Mouse (Mus musculus) c-Kit-positive CD71-positive TER-119-positive erythroid progenitor cells, embryonic 14.5 days (primary cell): ENCODE data around the gene Fstl1.

Experiments
- DNase-seq: peaks from one replicate; pipeline ENCODE4 v3.0.0-alpha.2; 2013; ENCODE audit warnings: low spot score

The Fstl1 gene

DNA sequence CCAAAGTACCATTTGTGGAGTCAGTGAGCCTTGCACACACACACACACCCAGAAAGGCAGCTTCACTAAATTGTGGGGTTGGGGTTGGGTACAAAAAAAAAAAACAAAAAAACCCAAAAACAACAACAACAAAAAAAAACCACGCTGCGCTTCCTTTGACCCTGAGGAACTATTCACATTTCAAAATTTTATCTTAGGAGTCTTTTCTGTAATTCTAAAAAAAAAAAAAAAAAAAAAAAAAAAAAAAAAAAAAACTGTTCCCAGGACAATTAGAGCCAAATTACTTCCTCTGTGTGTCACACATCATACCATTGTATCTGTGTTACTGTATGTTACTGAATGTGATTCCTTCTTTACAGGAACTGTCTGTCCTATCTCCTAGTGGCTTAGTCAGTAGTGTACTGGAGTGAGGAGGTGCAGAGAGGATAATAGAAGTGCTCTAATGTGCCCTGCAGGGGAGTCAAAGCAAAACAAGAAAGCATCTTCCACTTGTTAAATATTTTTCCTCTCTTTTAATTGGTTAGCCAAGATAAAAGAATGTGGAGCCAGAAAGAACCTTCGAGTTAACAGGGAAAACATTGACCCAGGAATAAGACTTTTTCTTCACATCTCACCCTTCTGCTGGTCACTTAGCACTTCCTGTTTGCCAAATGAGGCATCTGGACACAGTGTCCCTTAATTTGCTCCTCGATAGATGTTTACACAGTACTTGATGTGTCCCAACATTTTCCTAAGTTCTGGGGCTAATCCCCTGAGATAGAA, 93.0 kb downstream of the Fstl1 start:
- DNase-seq: no peak

DNA sequence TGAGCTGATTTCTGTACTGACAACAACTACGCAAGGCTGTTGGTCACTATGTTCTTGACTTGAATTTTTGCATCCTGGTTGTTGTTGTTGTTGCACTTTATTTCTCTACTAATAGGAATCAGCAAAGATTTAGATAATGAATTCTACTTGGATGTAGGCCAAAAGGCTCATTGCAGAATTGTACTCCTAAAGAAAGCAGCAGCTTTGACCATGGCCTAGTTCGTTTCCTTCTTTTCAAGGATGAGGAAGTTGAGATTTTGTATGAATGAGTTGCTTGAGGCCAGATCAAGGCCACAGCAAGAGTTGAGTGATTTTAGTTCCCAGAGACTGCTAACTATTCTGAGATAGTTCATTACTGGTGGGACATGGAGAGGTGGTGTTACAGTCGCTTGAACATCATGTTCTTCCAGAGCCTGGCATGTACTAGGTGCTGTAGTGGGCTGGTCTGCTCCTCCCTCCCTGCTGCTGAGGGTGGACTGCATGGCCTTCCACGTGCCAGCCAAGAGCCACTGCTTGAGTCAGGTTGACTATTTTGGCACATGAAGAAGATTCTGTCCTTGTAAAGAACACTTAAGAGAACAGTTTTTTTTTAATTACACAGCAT, 94.5 kb downstream of the Fstl1 start:
- no peak for DNase-seq

DNA sequence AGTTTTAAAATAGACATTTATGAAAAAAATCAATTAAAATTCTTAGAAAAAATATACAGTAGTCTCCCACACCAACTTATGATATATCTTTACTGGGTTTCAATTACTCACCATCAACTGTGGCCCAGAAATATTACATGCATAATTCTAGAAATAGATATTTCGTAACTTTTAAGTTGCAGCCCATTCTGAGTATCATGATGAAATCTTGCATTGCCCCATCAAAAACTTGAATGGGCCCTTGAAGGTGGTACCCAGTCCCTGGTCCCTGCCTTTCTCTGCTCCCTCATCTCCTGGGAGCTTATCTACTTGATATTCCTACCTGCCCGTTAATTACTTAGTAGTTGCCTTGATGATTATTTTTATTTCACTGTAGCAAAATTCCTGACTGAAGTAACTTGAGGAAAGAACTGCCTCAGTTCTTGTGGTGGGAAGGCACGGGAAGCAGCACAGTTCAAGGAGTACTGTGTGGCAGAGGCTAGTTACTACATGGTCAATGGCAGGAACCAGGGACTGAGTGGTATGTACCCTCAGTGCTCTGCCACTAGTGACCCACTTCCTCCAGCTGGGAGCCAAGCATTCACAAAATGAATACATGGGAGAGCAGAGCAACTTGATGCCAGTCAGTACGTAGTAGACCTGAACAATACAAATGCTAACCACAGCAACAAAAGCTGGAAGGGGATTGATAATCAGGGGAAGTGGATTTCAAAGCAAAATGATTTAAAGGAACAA, 98.0 kb downstream of the Fstl1 start:
- no peak for DNase-seq

DNA sequence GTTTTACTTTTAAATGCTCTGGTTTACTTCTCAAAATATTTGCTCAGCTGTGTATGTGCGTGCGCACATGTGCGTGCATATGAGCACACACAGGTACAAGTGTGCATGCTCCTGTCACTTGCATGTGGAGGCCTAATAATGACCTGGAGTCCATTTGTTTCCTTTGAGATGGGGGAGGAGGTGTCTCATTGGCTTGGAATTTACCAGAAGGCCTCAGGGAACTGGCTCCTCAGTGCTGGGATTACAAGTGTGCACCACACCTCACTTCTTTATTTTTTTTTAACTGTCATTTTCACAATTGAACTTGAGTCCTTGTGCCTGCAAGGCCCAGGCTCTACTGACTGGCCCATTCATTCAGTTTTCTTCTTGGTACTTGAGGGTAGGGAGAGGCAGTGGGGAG, 100.7 kb downstream of the Fstl1 start:
- no peak for DNase-seq

DNA sequence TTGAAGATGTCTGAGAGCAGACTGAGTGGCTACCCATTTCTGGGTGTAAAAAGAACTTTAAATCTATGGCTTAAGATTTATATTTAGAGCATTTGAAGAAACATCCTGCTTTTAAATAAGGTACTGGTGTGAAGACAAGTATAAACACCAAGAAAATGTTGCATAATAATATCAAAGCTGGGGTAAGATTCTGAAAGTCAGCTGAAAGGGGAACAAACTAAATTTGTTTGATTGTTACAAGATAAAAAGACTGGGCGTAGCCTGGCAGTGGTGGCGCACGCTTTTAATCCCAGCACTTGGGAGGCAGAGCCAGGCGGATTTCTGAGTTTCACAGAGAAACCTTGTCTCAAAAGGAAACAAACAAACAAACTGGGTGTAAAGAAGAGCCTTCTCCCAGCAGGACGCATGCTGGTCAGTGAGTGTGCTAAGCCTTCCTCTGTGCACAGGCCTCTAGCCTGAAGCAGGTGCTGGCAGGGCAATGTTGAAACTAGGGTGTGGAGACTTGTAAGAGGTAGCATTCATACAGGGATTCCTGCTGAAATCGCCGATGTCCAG, 102.4 kb downstream of the Fstl1 start:
- DNase-seq: no peak

DNA sequence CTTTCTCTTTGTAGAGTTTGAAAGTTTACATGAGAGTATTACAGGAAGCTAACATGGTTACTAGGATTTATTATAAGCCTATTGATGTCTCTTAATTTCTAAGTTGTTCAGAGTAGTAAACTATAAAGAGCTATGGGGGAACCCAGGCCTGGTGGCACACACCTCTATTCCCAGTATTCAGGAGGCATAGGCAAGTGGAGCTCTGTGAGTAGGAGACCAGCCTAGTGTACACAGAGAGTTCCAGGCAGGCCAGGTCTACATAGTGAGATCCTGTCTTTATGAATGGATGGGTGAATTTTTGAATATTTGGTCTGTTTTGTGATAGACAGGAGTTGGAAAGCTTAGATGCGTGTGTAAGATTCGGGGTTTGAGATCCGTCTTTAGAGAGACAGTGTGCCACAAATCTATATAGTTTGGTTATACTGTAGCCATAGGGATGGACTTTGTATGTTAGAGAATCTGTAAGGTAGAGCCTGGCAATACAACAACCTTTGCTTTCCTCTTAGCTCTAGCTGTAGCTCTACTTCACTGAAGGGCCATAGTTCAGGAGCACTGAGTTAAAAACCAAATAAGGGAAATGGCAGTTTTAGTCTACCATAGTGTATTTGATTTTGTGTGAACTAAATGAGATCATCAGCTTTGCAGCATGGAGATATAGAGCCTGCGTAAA, 103.2 kb downstream of the Fstl1 start:
- no peak for DNase-seq

DNA sequence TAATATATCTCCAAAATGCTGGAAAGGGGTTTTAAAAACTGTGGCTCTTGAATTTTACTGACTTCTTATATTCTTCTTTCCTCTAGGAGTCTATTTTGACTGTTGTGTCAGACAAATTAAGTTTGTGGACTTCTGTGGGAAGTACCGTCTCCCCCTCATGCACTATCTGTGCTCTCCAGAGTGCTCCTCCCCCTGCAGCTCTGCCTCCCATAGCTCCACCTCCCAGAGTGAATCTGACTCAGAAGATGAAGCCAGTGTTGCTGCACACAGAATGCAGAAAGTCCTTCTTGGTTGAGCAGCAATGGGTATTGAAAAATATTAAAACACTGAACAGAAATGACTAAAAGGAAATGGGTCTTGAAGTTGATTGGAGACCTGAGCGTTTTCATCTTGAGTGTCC, 104.5 kb downstream of the Fstl1 start:
- DNase-seq: no peak
